Mouse (Mus musculus): Measurements from ENCODE around the gene Tusc2.

GRCm38 (mm10) chr9:107571534-107572326, 8.7 kb downstream of the Tusc2 start:
- TF ChIP-seq POLR2A (IDR thresholded peaks at IDR 0.05; ENCODE audit: borderline replicate concordance, low read depth, low read length) (no peak), CTCF (IDR thresholded peaks at IDR 0.05; ENCODE audit: low read depth, low read length) (no peak)
